Mouse (Mus musculus): ENCODE results near the gene Usp4. TPM values are rescaled to one million over a fixed set of nuclear protein-coding genes. Genes with fewer than 3 reads are reported as not detected.
A peak's percentile ranks its signal among the peaks of the same experiment; 100 is the strongest.

Usp4 gene
- polyA plus RNA-seq, 1 experiment from 2014 or later, result 80.6 TPM

- ATAC-seq (ENCODE audit: extremely low read depth, insufficient number of reproducible peaks, low FRiP score, low TSS enrichment), result no peak
- H3K9me3 ChIP-seq, result no peaks in the 10 kb centered on the region
- H3K9ac ChIP-seq, result peak overlapping the region; percentile 59; the same call in 1 of the 2 replicates
- no peaks in the 10 kb centered on the region for H3K27me3 ChIP-seq (replicated peaks)
- 49% methylated on average over 5 of the region's 5 CpGs for WGBS
- peak overlapping the region; percentile 97; the same call in 1 of the 2 replicates for H3K27ac ChIP-seq (replicated peaks)
- peak overlapping the region; percentile 87 for H3K4me2 ChIP-seq
- H3K36me3 ChIP-seq, result peaks cover 10% of the 10 kb centered on the region
- H3K4me1 ChIP-seq, result peaks cover 47% of the 10 kb centered on the region
- H3K4me3 ChIP-seq, result peak overlapping the region; percentile 87
Observed at GRCm38 (mm10) chr9:108342301-108342831, 5.3 kb upstream of the Usp4 start.

- peaks cover 42% of the 10 kb centered on the region for H3K4me1 ChIP-seq
- 0 out of 2 replicates have a peak overlapping the region, but pooled peaks have one; percentile 19 for H3K9ac ChIP-seq
- no peak overlapping the region; the same call in 1 of the 2 replicates for H3K27ac ChIP-seq (replicated peaks)
- peaks cover 2% of the 10 kb centered on the region; the same call in 1 of the 2 replicates for H3K36me3 ChIP-seq
- H3K9me3 ChIP-seq, result no peaks in the 10 kb centered on the region
- WGBS, result 91% methylated on average over 3 of the region's 3 CpGs
- no peaks in the 10 kb centered on the region for H3K27me3 ChIP-seq (replicated peaks)
- no peak for ATAC-seq (ENCODE audit: extremely low read depth, insufficient number of reproducible peaks, low FRiP score, low TSS enrichment)
- no peak overlapping the region for H3K4me3 ChIP-seq
- H3K4me2 ChIP-seq, result peak overlapping the region; percentile 33; the same call in 1 of the 2 replicates
Observed at GRCm38 (mm10) chr9:108343331-108343730, 4.3 kb upstream of the Usp4 start.

GRCm38 (mm10) chr9:108343835-108344234, 3.8 kb upstream of the Usp4 start:
- ATAC-seq (ENCODE audit: extremely low read depth, insufficient number of reproducible peaks, low FRiP score, low TSS enrichment), result no peak
- H3K4me1 ChIP-seq, result peaks cover 42% of the 10 kb centered on the region
- no peaks in the 10 kb centered on the region for H3K9me3 ChIP-seq
- H3K4me2 ChIP-seq, result peak overlapping the region; percentile 33
- H3K27me3 ChIP-seq (replicated peaks), result no peaks in the 10 kb centered on the region
- H3K36me3 ChIP-seq, result no peaks in the 10 kb centered on the region
- 96% methylated on average over 1 of the region's 1 CpGs for WGBS
- H3K9ac ChIP-seq, result no peak overlapping the region
- no peak overlapping the region; the same call in 1 of the 2 replicates for H3K27ac ChIP-seq (replicated peaks)
- H3K4me3 ChIP-seq, result no peak overlapping the region

GRCm38 (mm10) chr9:108344471-108344870, 3.2 kb upstream of the Usp4 start:
- Histone ChIP-seq H3K36me3 (no peaks in the 10 kb centered on the region), H3K4me1 (peaks cover 47% of the 10 kb centered on the region), H3K9me3 (no peaks in the 10 kb centered on the region), H3K27me3 (replicated peaks) (no peaks in the 10 kb centered on the region), H3K4me2 (0 out of 2 replicates have a peak overlapping the region, but pooled peaks have one; percentile 16), H3K4me3 (no peak overlapping the region), H3K27ac (replicated peaks) (no peak overlapping the region), H3K9ac (no peak overlapping the region)
- no peak for ATAC-seq (ENCODE audit: extremely low read depth, insufficient number of reproducible peaks, low FRiP score, low TSS enrichment)
- 67% methylated on average over 4 of the region's 4 CpGs for whole genome bisulfite sequencing

- H3K9ac ChIP-seq, result peak overlapping the region; percentile 94
- no peaks in the 10 kb centered on the region for H3K9me3 ChIP-seq
- peak overlapping the region; percentile 89 for H3K4me2 ChIP-seq
- H3K36me3 ChIP-seq, result peaks cover 22% of the 10 kb centered on the region
- peak overlapping the region; percentile 96 for H3K27ac ChIP-seq (replicated peaks)
- ATAC-seq (ENCODE audit: extremely low read depth, insufficient number of reproducible peaks, low FRiP score, low TSS enrichment), result no peak
- WGBS, result 7% methylated on average over 11 of the region's 11 CpGs
- peaks cover 28% of the 10 kb centered on the region for H3K4me1 ChIP-seq
- no peaks in the 10 kb centered on the region for H3K27me3 ChIP-seq (replicated peaks)
- peak overlapping the region; percentile 92 for H3K4me3 ChIP-seq
Observed at GRCm38 (mm10) chr9:108347024-108347423, 629 bp upstream of the Usp4 start.

- ATAC-seq (ENCODE audit: extremely low read depth, insufficient number of reproducible peaks, low FRiP score, low TSS enrichment), result no peak
- Histone ChIP-seq H3K9ac (peak overlapping the region; percentile 94), H3K4me1 (peaks cover 24% of the 10 kb centered on the region), H3K4me2 (peak overlapping the region; percentile 89), H3K27ac (replicated peaks) (peak overlapping the region; percentile 96), H3K9me3 (no peaks in the 10 kb centered on the region), H3K4me3 (peak overlapping the region; percentile 92), H3K27me3 (replicated peaks) (no peaks in the 10 kb centered on the region), H3K36me3 (peaks cover 35% of the 10 kb centered on the region)
- 5% methylated on average over 14 of the region's 14 CpGs for WGBS
Observed at GRCm38 (mm10) chr9:108348290-108348680, 632 bp downstream of the Usp4 start.

GRCm38 (mm10) chr9:108349727-108350126, 2.1 kb downstream of the Usp4 start:
- Histone ChIP-seq H3K4me1 (peaks cover 24% of the 10 kb centered on the region), H3K36me3 (peaks cover 49% of the 10 kb centered on the region), H3K27me3 (replicated peaks) (no peaks in the 10 kb centered on the region), H3K9ac (no peak overlapping the region), H3K4me3 (no peak overlapping the region), H3K27ac (replicated peaks) (no peak overlapping the region), H3K4me2 (peak overlapping the region; percentile 89), H3K9me3 (no peaks in the 10 kb centered on the region)
- 87% methylated on average over 4 of the region's 4 CpGs for WGBS
- no peak for ATAC-seq (ENCODE audit: extremely low read depth, insufficient number of reproducible peaks, low FRiP score, low TSS enrichment)

- H3K4me1 ChIP-seq, result peaks cover 7% of the 10 kb centered on the region; the same call in 1 of the 2 replicates
- ATAC-seq (ENCODE audit: extremely low read depth, insufficient number of reproducible peaks, low FRiP score, low TSS enrichment), result no peak
- H3K9me3 ChIP-seq, result no peaks in the 10 kb centered on the region
- no peak overlapping the region for H3K9ac ChIP-seq
- WGBS, result 44% methylated on average over 9 of the region's 9 CpGs
- no peak overlapping the region for H3K27ac ChIP-seq (replicated peaks)
- H3K36me3 ChIP-seq, result peaks cover 98% of the 10 kb centered on the region
- H3K27me3 ChIP-seq (replicated peaks), result no peaks in the 10 kb centered on the region
- no peak overlapping the region for H3K4me3 ChIP-seq
- H3K4me2 ChIP-seq, result no peak overlapping the region
Observed at GRCm38 (mm10) chr9:108378234-108378633, 30.6 kb downstream of the Usp4 start.

- no peak for ATAC-seq (ENCODE audit: extremely low read depth, insufficient number of reproducible peaks, low FRiP score, low TSS enrichment)
- 64% methylated on average over 5 of the region's 5 CpGs for WGBS
- peaks cover 98% of the 10 kb centered on the region for H3K36me3 ChIP-seq
- H3K9me3 ChIP-seq, result no peaks in the 10 kb centered on the region
- H3K4me3 ChIP-seq, result no peak overlapping the region
- H3K4me2 ChIP-seq, result no peak overlapping the region
- peaks cover 7% of the 10 kb centered on the region; the same call in 1 of the 2 replicates for H3K4me1 ChIP-seq
- H3K27ac ChIP-seq (replicated peaks), result no peak overlapping the region
- no peak overlapping the region for H3K9ac ChIP-seq
- H3K27me3 ChIP-seq (replicated peaks), result no peaks in the 10 kb centered on the region
Observed at GRCm38 (mm10) chr9:108378736-108379135, 31.1 kb downstream of the Usp4 start.

GRCm38 (mm10) chr9:108379294-108379693, 31.6 kb downstream of the Usp4 start:
- H3K4me1 ChIP-seq, result peaks cover 7% of the 10 kb centered on the region; the same call in 1 of the 2 replicates
- WGBS, result 65% methylated on average over 4 of the region's 4 CpGs
- no peak for ATAC-seq (ENCODE audit: extremely low read depth, insufficient number of reproducible peaks, low FRiP score, low TSS enrichment)
- no peak overlapping the region for H3K4me3 ChIP-seq
- H3K9ac ChIP-seq, result no peak overlapping the region
- H3K27ac ChIP-seq (replicated peaks), result no peak overlapping the region
- H3K4me2 ChIP-seq, result no peak overlapping the region
- H3K27me3 ChIP-seq (replicated peaks), result no peaks in the 10 kb centered on the region
- peaks cover 98% of the 10 kb centered on the region for H3K36me3 ChIP-seq
- no peaks in the 10 kb centered on the region for H3K9me3 ChIP-seq

- Histone ChIP-seq H3K36me3 (peaks cover 98% of the 10 kb centered on the region), H3K9me3 (no peaks in the 10 kb centered on the region), H3K4me3 (no peak overlapping the region), H3K9ac (no peak overlapping the region), H3K4me1 (peaks cover 7% of the 10 kb centered on the region; the same call in 1 of the 2 replicates), H3K27me3 (replicated peaks) (no peaks in the 10 kb centered on the region), H3K27ac (replicated peaks) (no peak overlapping the region), H3K4me2 (no peak overlapping the region)
- no peak for ATAC-seq (ENCODE audit: extremely low read depth, insufficient number of reproducible peaks, low FRiP score, low TSS enrichment)
- 94% methylated on average over 9 of the region's 9 CpGs for WGBS
Observed at GRCm38 (mm10) chr9:108381382-108381781, 33.7 kb downstream of the Usp4 start.

- Histone ChIP-seq H3K9me3 (no peaks in the 10 kb centered on the region), H3K36me3 (peaks cover 98% of the 10 kb centered on the region), H3K4me2 (no peak overlapping the region), H3K4me3 (no peak overlapping the region), H3K9ac (no peak overlapping the region), H3K27me3 (replicated peaks) (no peaks in the 10 kb centered on the region), H3K4me1 (no peaks in the 10 kb centered on the region), H3K27ac (replicated peaks) (no peak overlapping the region)
- no peak for ATAC-seq (ENCODE audit: extremely low read depth, insufficient number of reproducible peaks, low FRiP score, low TSS enrichment)
- 83% methylated on average over 7 of the region's 7 CpGs for WGBS
Observed at GRCm38 (mm10) chr9:108385006-108385405, 37.4 kb downstream of the Usp4 start.

All from heart, embryonic 13.5 days (tissue).